Mouse (Mus musculus) MEL (cell line): ENCODE measurements at regions not wholly inside any gene's neighbourhood (a gene's known extent, or its start where the extent isn't known, plus 50 kb on each side); places are given as distances from the start of the nearest gene placed in this dataset.

Experiments
- DNase-seq: peaks from one replicate; pipeline ENCODE4 v3.0.0; 2011; ENCODE audit warnings: low read depth, low spot score
- H3K27ac ChIP-seq: 2 replicates; pipeline ENCODE4 v1.5.1; 2012; ENCODE audit warnings: low read depth, mild to moderate bottlenecking, control low read depth, low read length, moderate library complexity; ENCODE audit not compliant: control insufficient read depth
- H3K27me3 ChIP-seq, 2 experiments: fragments of 150-350 bp in 1 of 2; sonication (generic) in 1 of 2; 2 replicates each; pipeline ENCODE4 v1.6.1; 2012; ENCODE audit warnings: low read length in 2 of 2, mild to moderate bottlenecking in 2 of 2, improper control_type of control experiment in 1 of 2, moderate library complexity in 1 of 2; ENCODE audit not compliant: insufficient read depth in 2 of 2, control insufficient read depth in 1 of 2
- H3K36me3 ChIP-seq, 2 experiments: 2 replicates each; pipeline ENCODE4 v1.6.1; 2012 to 2014; ENCODE audit warnings: low read length in 2 of 2, improper control_type of control experiment in 1 of 2, inconsistent platforms in 1 of 2, mild to moderate bottlenecking in 1 of 2; ENCODE audit not compliant: insufficient read depth in 2 of 2, control insufficient read depth in 1 of 2
- H3K4me1 ChIP-seq, 2 experiments: fragments of 150-350 bp in 1 of 2; sonication (generic) in 1 of 2; 2 replicates each; pipeline ENCODE4 v1.6.1; 2012; ENCODE audit warnings: low read length in 2 of 2, improper control_type of control experiment in 1 of 2, mild to moderate bottlenecking in 1 of 2; ENCODE audit not compliant: insufficient read depth in 2 of 2, control insufficient read depth in 1 of 2
- H3K4me3 ChIP-seq, 2 experiments: fragments of 150-350 bp in 1 of 2; sonication (generic) in 1 of 2; 2 replicates each; pipeline ENCODE4 v1.5.1; 2012; ENCODE audit warnings: low read depth in 2 of 2, low read length in 2 of 2, mild to moderate bottlenecking in 2 of 2, moderate library complexity in 2 of 2, control low read depth in 1 of 2, improper control_type of control experiment in 1 of 2; ENCODE audit not compliant: control insufficient read depth in 1 of 2, insufficient read depth in 1 of 2
- H3K79me2 ChIP-seq: 2 replicates; pipeline ENCODE4 v1.6.1; 2012; ENCODE audit warnings: mild to moderate bottlenecking, low read length, moderate library complexity; ENCODE audit not compliant: control insufficient read depth, poor library complexity, insufficient read depth
- H3K9ac ChIP-seq: 2 replicates; pipeline ENCODE4 v1.6.1; 2012; ENCODE audit warnings: low read depth, mild to moderate bottlenecking, control low read depth, low read length, moderate library complexity; ENCODE audit not compliant: control insufficient read depth, poor library complexity, severe bottlenecking
- H3K9me3 ChIP-seq: fragments of 150-350 bp; sonication (generic); replicated peaks from 2 replicates; pipeline ENCODE4 v1.6.1; 2012; ENCODE audit warnings: mild to moderate bottlenecking, low read length, improper control_type of control experiment, moderate library complexity; ENCODE audit not compliant: insufficient read depth
- BHLHE40 ChIP-seq: IDR thresholded peaks from 2 replicates; pipeline ENCODE4 v1.6.1; 2012; ENCODE audit warnings: low read depth, mild to moderate bottlenecking, inconsistent platforms, low read length, improper control_type of control experiment, borderline replicate concordance
- CHD1 ChIP-seq: IDR thresholded peaks from 2 replicates; pipeline ENCODE4 v1.6.1; 2012; ENCODE audit warnings: low read depth, mild to moderate bottlenecking, inconsistent platforms, low read length, improper control_type of control experiment
- CHD2 ChIP-seq: IDR thresholded peaks from 2 replicates; pipeline ENCODE4 v1.6.1; 2011; ENCODE audit warnings: low read length, improper control_type of control experiment
- CTCF ChIP-seq, 3 experiments: IDR thresholded peaks in 2 of 3; conservative IDR thresholded peaks in 1 of 3; 2 replicates each; pipeline ENCODE4 v1.5.1; 2011 to 2012; ENCODE audit warnings: low read length in 3 of 3, low read depth in 2 of 3, mild to moderate bottlenecking in 2 of 3, improper control_type of control experiment in 1 of 3, inconsistent platforms in 1 of 3, mixed read lengths in 1 of 3, moderate library complexity in 1 of 3; ENCODE audit not compliant: control insufficient read depth in 1 of 3, insufficient read depth in 1 of 3, poor library complexity in 1 of 3, severe bottlenecking in 1 of 3
- ELF1 ChIP-seq: IDR thresholded peaks from 2 replicates; pipeline ENCODE4 v1.6.1; 2014; ENCODE audit warnings: low read depth, mild to moderate bottlenecking, inconsistent platforms, low read length, improper control_type of control experiment, moderate library complexity
- EP300 ChIP-seq, 2 experiments: IDR thresholded peaks; 2 replicates each; pipeline ENCODE4 v1.6.1; 2011; ENCODE audit warnings: improper control_type of control experiment in 2 of 2, low read length in 2 of 2, low read depth in 1 of 2, mild to moderate bottlenecking in 1 of 2
- ETS1 ChIP-seq: IDR thresholded peaks from 2 replicates; pipeline ENCODE4 v1.6.1; 2012; ENCODE audit warnings: low read depth, mild to moderate bottlenecking, inconsistent platforms, low read length, improper control_type of control experiment, moderate library complexity
- GABPA ChIP-seq: IDR thresholded peaks from 2 replicates; pipeline ENCODE4 v1.6.1; 2012; ENCODE audit warnings: low read depth, mild to moderate bottlenecking, inconsistent platforms, low read length, improper control_type of control experiment, moderate library complexity
- GATA1 ChIP-seq: IDR thresholded peaks from 2 replicates; pipeline ENCODE4 v1.6.1; 2011; ENCODE audit warnings: low read depth, low read length, improper control_type of control experiment
- HCFC1 ChIP-seq: IDR thresholded peaks from 2 replicates; pipeline ENCODE4 v1.6.1; 2012; ENCODE audit warnings: low read depth, mild to moderate bottlenecking, inconsistent platforms, low read length, improper control_type of control experiment, moderate library complexity
- JUND ChIP-seq: IDR thresholded peaks from 2 replicates; pipeline ENCODE4 v1.6.1; 2011; ENCODE audit warnings: low read depth, mild to moderate bottlenecking, improper control_type of control experiment, low read length
- MAFK ChIP-seq: IDR thresholded peaks from 2 replicates; pipeline ENCODE4 v1.6.1; 2011; ENCODE audit warnings: low read depth, mild to moderate bottlenecking, low read length, improper control_type of control experiment, borderline replicate concordance
- MAX ChIP-seq: IDR thresholded peaks from 2 replicates; pipeline ENCODE4 v1.6.1; 2011; ENCODE audit warnings: low read length, improper control_type of control experiment
- MAZ ChIP-seq: IDR thresholded peaks from 2 replicates; pipeline ENCODE4 v1.6.1; 2012; ENCODE audit warnings: low read depth, mild to moderate bottlenecking, inconsistent platforms, low read length, improper control_type of control experiment
- MEF2A ChIP-seq: IDR thresholded peaks from 2 replicates; pipeline ENCODE4 v1.6.1; 2014; ENCODE audit warnings: low read depth, mild to moderate bottlenecking, inconsistent platforms, low read length, improper control_type of control experiment; ENCODE audit not compliant: poor library complexity, insufficient replicate concordance, severe bottlenecking; ENCODE audit errors: extremely low read depth
- MXI1 ChIP-seq: IDR thresholded peaks from 2 replicates; pipeline ENCODE4 v1.6.1; 2011; ENCODE audit warnings: mild to moderate bottlenecking, low read depth, low read length, improper control_type of control experiment
- NRF1 ChIP-seq: IDR thresholded peaks from 2 replicates; pipeline ENCODE4 v1.6.1; 2014; ENCODE audit warnings: low read depth, mild to moderate bottlenecking, inconsistent platforms, low read length, improper control_type of control experiment, moderate library complexity; ENCODE audit not compliant: poor library complexity, insufficient read depth, severe bottlenecking
- POLR2AphosphoS5 ChIP-seq: IDR thresholded peaks from 2 replicates; pipeline ENCODE4 v1.6.1; 2012; ENCODE audit warnings: low read depth, borderline replicate concordance, mild to moderate bottlenecking, inconsistent platforms, low read length, moderate library complexity, mixed read lengths
- RAD21 ChIP-seq: IDR thresholded peaks from 2 replicates; pipeline ENCODE4 v1.6.1; 2011; ENCODE audit warnings: mild to moderate bottlenecking, low read depth, low read length, improper control_type of control experiment
- RCOR1 ChIP-seq: IDR thresholded peaks from 2 replicates; pipeline ENCODE4 v1.6.1; 2012; ENCODE audit warnings: low read depth, mild to moderate bottlenecking, inconsistent platforms, low read length, improper control_type of control experiment
- SIN3A ChIP-seq: IDR thresholded peaks from 2 replicates; pipeline ENCODE4 v1.6.1; 2012; ENCODE audit warnings: low read length, improper control_type of control experiment, inconsistent platforms
- SMC3 ChIP-seq: IDR thresholded peaks from 2 replicates; pipeline ENCODE4 v1.6.1; 2011; ENCODE audit warnings: low read depth, low read length, improper control_type of control experiment
- TAL1 ChIP-seq: IDR thresholded peaks from 2 replicates; pipeline ENCODE4 v1.6.1; 2012; ENCODE audit warnings: mild to moderate bottlenecking, inconsistent platforms, low read length, moderate library complexity, mixed read lengths
- UBTF ChIP-seq: IDR thresholded peaks from 2 replicates; pipeline ENCODE4 v1.6.1; 2012; ENCODE audit warnings: low read depth, mild to moderate bottlenecking, inconsistent platforms, low read length, improper control_type of control experiment, moderate library complexity, borderline replicate concordance; ENCODE audit not compliant: insufficient read depth
- USF2 ChIP-seq, 2 experiments: IDR thresholded peaks; 2 replicates each; pipeline ENCODE4 v1.6.1; 2011 to 2012; ENCODE audit warnings: improper control_type of control experiment in 2 of 2, low read length in 2 of 2, borderline replicate concordance in 1 of 2, inconsistent platforms in 1 of 2, low read depth in 1 of 2, mild to moderate bottlenecking in 1 of 2; ENCODE audit not compliant: insufficient read depth in 1 of 2
- ZC3H11A ChIP-seq: IDR thresholded peaks from 2 replicates; pipeline ENCODE4 v1.6.1; 2012; ENCODE audit warnings: low read depth, mild to moderate bottlenecking, inconsistent platforms, low read length, improper control_type of control experiment
- ZMIZ1 ChIP-seq: IDR thresholded peaks from 2 replicates; pipeline ENCODE4 v1.6.1; 2012; ENCODE audit warnings: low read depth, mild to moderate bottlenecking, inconsistent platforms, low read length, improper control_type of control experiment, moderate library complexity

DNA sequence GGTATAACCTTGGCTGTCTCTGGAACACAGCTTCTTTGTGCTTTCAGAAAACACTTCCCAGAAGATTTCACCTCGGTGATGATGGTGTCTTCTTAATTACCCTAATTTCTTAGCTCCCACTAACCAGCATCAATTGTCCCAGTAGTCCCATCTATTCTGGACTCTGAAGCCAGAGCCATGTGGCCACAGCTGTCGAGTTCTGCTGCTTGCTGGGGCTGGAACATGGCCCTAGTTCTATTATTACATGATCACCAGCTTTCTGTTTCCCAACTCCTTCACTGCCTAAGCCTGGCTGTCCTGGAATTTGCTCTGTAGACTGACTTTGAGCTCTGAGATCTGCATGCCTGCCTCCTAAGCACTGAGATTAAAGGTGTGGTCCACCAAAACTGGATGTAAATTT lies 145.6 kb upstream of the Samsn1 start:
- H3K9me3 ChIP-seq = no peaks in the 10 kb centered on the region
- H3K4me1 ChIP-seq = no peaks in the 10 kb centered on the region
- H3K79me2 ChIP-seq = no peaks in the 10 kb centered on the region
- H3K27ac ChIP-seq = no peak overlapping the region
- peaks cover 0 to 2% of the 10 kb centered on the region in 2 experiments; a peak in 2 of 4 replicates for H3K27me3 ChIP-seq
- TF ChIP-seq ELF1 = no peak
- TF ChIP-seq GABPA = no peak
- no peak for TF ChIP-seq USF2 (IDR thresholded peaks at IDR 0.05; ENCODE audit: borderline replicate concordance in 1 of 2, insufficient read depth in 1 of 2, low read depth in 1 of 2, low read length in 2 of 2)
- TF ChIP-seq ETS1 = no peak
- TF ChIP-seq CHD2 = no peak
- TF ChIP-seq MAZ = no peak
- no peak for TF ChIP-seq MAFK
- no peak for TF ChIP-seq CTCF (IDR thresholded peaks at IDR 0.05 in 2 of 3, conservative IDR thresholded peaks at IDR 0.05 in 1 of 3; ENCODE audit: control insufficient read depth in 1 of 3, insufficient read depth in 1 of 3, low read depth in 2 of 3, low read length in 3 of 3, poor library complexity in 1 of 3, severe bottlenecking in 1 of 3)
- no peak for TF ChIP-seq POLR2AphosphoS5
- TF ChIP-seq SIN3A = no peak
- TF ChIP-seq MEF2A = no peak
- TF ChIP-seq EP300 (IDR thresholded peaks at IDR 0.05; ENCODE audit: low read depth in 1 of 2, low read length in 2 of 2) = no peak
- no peak for TF ChIP-seq UBTF
- TF ChIP-seq CHD1 = no peak
- no peak for TF ChIP-seq SMC3
- TF ChIP-seq ZC3H11A = no peak
- TF ChIP-seq HCFC1 = no peak
- TF ChIP-seq TAL1 = no peak
- TF ChIP-seq MXI1 = no peak
- H3K4me3 ChIP-seq = no peak overlapping the region
- no peak for DNase-seq
- H3K9ac ChIP-seq = no peak overlapping the region
- no peaks in the 10 kb centered on the region for H3K36me3 ChIP-seq

DNA sequence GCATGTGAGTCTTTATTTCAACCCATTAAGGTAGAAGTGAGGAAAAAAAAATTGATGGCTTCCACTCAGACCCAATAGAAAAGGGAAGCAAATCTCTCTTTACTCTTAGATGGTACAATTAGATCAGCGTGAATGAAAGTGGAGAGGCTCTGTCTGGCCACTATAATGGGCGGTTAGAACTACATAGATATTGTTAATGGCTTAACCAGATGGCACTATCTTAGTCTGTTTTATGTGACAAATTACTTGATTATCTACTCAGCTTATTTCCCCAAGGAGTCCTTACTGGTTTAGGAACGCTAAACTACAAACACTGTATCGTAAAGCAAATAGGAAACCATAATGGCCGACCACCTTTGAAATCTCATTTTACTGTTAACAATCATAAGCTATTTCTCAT lies 138.8 kb upstream of the Samsn1 start:
- Histone ChIP-seq H3K9me3 (no peaks in the 10 kb centered on the region), H3K79me2 (no peaks in the 10 kb centered on the region), H3K4me1 (no peaks in the 10 kb centered on the region), H3K27me3 (peaks cover 0 to 2% of the 10 kb centered on the region in 2 experiments; a peak in 2 of 4 replicates), H3K4me3 (no peak overlapping the region), H3K9ac (no peak overlapping the region), H3K36me3 (no peaks in the 10 kb centered on the region), H3K27ac (no peak overlapping the region)
- DNase-seq = no peak
- TF ChIP-seq SMC3 = no peak
- TF ChIP-seq GABPA = no peak
- no peak for TF ChIP-seq GATA1
- TF ChIP-seq MAFK = no peak
- no peak for TF ChIP-seq RAD21
- no peak for TF ChIP-seq NRF1
- no peak for TF ChIP-seq RCOR1
- no peak for TF ChIP-seq EP300 (IDR thresholded peaks at IDR 0.05; ENCODE audit: low read depth in 1 of 2, low read length in 2 of 2)
- no peak for TF ChIP-seq SIN3A
- no peak for TF ChIP-seq ZMIZ1
- TF ChIP-seq JUND = no peak
- no peak for TF ChIP-seq BHLHE40
- TF ChIP-seq ETS1 = no peak
- TF ChIP-seq ELF1 = no peak
- no peak for TF ChIP-seq MAX
